Mouse (Mus musculus) kidney, adult 8-10 months (tissue): ENCODE measurements around the gene A830031A19Rik.

Source experiments
- DNase-seq, 2 experiments: peaks; one replicate each; pipeline ENCODE4 v3.0.0; 2022

The A830031A19Rik gene

DNA sequence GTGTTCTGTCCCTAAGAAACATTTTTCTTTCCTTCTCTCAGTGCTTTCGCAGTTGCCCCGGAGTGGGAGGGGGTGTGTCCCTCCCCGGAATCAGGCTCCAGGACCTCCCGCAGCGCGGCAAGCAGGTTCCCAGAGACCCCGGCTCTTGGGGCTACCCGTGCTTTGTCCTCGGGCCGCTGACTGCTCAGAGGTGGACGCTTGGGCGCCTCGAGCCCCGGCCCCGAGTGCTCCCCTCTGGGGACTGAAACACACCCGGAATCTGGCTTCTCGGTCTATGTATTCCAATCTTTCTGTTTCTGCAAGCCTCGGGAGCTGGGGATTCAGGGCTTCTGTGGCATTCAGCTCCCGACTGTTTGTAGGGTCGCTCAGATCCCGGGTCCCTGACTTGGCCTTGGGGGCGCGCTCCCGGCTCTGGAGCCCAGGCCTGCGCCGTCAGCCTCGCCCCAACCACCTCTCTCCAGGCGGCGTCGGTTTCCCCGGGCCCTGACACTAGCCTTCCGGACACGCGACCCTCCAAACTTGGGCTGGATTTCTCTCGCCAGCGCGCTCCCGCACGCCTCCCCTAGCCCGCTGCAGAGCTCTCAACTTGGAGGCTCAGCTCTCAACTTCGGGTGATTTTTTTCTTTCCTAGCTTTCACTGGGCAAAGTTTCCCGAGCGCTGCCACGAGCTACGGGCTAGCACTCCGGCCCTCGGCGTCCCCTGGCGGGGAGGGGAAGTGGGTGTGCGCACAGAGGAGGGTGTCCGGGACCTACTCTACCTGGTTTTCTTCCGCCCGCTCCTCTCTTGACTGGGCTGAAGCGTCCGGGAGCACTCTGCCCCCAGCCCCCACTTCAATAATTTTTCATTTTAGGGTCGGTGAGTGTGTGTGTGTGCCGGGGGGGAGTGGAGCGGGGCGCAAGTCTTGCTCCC is 2.2 kb upstream of the A830031A19Rik start:
- peak in 1 of 2 experiments; percentile 32 for DNase-seq

- peak in 1 of 2 experiments; percentile 16 for DNase-seq
These were observed 1.3 kb upstream of the A830031A19Rik start for GRCm38 (mm10) chr11:24076127-24076650.

GRCm38 (mm10) chr11:24075486-24076126 is 752 bp upstream of the A830031A19Rik start:
- no peak for DNase-seq

- DNase-seq, result no peak
These were observed 748 bp downstream of the A830031A19Rik start for GRCm38 (mm10) chr11:24074021-24074591.

DNA sequence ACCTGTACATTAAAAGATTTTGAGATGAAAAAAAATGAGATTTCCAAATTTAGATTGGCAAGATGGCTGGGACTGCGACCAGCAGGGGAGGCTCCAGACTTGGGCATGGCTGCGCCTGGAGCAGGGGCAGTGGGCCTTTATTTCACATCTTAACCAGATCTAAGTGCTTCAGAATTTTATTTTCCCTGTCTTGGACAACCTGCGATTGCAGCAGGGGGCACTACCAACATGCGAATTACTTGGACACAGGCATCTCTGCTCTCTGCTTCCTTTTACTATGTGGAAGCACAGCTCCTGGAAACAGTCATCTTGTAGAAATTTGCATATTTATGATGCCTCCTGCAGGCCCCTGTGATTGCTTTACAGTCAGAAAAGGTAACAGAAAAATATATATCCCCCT is 9.5 kb downstream of the A830031A19Rik start:
- DNase-seq, result no peak

DNA sequence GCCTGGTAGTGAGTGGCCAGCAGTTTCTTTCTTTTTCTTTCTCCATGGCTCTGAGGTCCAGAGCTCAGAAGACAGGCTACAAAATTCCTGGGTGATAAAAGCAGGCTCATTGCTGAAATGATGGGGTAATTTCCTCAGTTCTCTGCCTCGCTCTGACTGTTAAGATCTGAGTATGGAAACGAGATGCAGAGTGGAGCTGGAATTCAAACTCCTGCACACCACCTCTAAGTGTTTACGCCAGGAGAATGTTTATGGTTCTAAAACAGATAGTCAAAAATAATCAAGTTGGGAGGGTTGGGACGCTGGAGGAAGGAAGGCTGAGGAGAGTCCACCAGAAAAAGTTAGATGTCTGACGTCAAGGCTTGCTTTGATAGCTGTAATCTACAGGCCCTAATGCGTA is 10.6 kb downstream of the A830031A19Rik start:
- DNase-seq, result no peak

- DNase-seq, result no peak
These were observed 12.3 kb downstream of the A830031A19Rik start for GRCm38 (mm10) chr11:24062495-24063096.

GRCm38 (mm10) chr11:24061819-24062218 is 13.0 kb downstream of the A830031A19Rik start:
- no peak for DNase-seq

DNA sequence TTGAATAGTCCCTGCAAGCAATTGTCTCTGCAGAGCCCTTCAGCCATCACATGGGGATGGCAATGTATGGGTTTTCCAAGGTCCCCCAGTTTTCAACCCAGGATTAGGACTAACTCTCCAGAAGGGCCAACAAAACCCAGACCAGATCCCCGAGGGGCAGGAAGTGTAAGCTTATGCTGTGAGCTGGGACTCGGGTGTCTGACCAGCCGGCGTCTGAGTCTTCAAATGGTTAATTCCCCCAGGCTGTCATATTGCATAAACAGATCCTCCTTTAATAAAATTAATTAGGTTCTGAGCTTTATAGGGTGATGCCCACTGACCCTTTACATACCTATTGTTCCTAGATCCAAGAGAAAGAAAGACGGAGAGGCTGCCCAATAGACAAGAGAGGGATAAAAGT is 14.4 kb downstream of the A830031A19Rik start:
- DNase-seq, result no peak

- no peak for DNase-seq
These were observed 15.7 kb downstream of the A830031A19Rik start for GRCm38 (mm10) chr11:24059137-24059536.

DNA sequence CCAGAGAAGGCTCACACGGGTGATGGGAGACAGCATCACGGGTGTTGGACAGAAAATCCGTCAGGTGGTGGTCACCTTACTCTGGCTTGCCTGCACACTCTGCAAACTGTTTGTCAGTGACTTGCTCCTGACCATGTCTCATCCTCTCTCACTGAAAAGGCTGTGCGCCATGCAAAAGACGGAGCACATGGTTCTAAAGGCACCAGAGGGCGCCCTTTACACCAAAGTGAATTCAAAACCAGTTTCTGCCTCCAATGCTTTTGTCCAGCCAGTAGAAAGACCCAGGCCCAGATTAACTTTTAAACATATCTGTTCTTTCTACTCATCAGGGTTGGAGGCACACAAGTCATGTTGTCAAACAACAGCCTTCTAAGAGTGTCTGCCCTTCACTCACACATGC is 22.0 kb downstream of the A830031A19Rik start:
- no peak for DNase-seq

DNA sequence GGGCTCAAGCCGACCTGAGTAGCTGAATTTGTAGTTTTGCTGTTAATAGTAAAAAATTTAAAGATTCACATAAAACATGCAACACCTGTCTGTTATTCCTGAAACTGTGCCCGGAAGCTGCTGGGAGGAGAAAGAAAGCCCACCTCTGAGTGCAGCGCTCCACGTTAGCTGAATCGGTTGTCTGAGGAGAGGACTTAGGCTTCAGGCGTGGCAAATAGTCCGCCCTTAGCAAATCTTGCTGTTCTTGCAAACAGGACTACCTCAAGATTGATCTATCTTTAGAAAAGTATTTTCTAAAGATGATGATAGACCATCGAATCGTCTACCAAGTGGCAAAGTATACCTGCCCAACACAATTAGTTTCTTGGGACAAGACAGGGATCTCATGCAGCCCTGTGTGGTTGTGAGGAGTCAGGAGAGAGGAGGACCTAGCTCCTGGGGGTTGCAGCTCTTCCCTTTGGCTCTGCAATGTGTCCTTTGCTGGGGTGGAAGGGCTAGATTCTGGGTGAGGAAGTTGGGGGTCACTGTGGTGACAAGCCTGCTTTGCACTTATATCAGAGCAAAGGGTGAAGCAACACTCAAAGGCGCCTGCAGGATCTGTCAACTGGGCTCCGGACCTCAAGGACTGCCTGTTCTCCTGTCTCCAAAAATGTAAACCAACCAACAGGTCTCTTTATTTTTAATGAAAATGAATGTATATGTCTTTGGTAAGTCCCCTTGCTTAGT is 24.7 kb downstream of the A830031A19Rik start:
- no peak for DNase-seq

- peak; percentile 28 to 63 for DNase-seq
These were observed 25.4 kb downstream of the A830031A19Rik start for GRCm38 (mm10) chr11:24049226-24050031.

DNA sequence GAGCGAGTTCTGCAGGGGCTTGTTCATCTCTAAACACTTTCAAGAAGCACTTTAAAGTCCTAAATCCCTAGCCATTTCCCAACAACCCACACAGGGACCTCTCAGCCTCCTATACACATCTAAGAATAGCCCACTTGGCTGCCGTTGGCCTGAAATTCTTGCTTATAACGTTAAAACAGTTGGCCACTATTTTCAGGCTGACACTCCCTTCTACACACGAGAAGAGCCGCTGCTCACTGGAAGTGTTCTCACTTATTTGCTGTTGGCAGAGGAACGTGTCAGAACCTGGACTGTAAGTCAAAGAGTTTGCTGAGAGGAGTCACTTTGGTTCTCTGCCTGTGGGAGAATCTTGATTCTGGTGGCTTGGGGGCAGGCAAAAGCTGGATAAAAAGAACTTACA is 30.8 kb downstream of the A830031A19Rik start:
- DNase-seq, result no peak

GRCm38 (mm10) chr11:24020760-24021159 is 54.1 kb downstream of the A830031A19Rik start:
- DNase-seq, result no peak

GRCm38 (mm10) chr11:24018783-24019182 is 56.1 kb downstream of the A830031A19Rik start:
- DNase-seq, result no peak

DNA sequence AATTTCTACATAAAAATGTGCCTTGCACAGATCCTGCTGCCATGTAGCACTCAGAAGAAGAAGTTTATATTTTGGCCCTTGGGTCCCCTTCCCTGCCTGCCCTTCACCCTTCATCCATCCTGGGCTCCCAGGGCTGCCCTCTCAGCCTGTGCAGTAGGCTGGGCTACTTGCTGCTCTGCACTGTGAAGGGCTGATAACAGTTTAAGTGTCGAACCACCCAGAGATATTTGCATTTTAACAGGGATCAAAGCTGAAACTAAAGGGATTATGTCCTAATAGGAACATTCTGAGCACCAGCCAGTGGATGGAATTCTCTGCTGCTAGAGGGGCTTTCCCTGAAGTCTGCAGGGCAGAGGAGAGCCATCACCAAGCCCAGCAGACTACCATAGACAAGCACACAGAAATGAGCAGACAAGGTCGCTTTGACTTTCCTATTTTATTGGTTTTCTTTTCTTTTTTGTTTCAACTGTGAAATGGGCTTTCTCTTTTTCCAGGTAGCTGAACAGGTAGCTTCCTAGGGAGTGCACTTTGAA is 58.1 kb downstream of the A830031A19Rik start:
- DNase-seq, result no peak

DNA sequence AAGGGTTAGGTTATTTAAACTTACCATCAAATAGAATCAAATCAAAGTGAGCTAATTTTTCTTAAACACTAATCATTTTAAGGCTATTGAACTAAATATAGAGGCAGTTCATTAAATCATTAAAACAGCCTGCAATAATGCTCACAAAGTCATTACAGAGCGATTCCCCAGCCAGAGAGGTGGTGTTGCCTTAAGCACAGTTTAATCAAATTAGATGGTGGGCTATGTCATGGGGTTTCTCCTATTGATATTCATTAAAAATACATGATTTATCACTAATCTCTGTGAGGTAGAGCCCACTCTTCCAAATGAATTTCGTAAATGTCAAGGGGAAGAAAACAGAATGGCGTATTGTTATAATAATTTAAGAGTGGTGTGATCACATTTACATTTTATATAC is 58.8 kb downstream of the A830031A19Rik start:
- DNase-seq, result no peak

GRCm38 (mm10) chr11:24014642-24015041 is 60.2 kb downstream of the A830031A19Rik start:
- no peak for DNase-seq

- no peak for DNase-seq
These were observed 62.6 kb downstream of the A830031A19Rik start for GRCm38 (mm10) chr11:24012301-24012700.

GRCm38 (mm10) chr11:24008976-24009375 is 65.9 kb downstream of the A830031A19Rik start:
- no peak for DNase-seq
